35 mouse cellular contexts compared by ENCODE assay signal in the genomic region with DNA sequence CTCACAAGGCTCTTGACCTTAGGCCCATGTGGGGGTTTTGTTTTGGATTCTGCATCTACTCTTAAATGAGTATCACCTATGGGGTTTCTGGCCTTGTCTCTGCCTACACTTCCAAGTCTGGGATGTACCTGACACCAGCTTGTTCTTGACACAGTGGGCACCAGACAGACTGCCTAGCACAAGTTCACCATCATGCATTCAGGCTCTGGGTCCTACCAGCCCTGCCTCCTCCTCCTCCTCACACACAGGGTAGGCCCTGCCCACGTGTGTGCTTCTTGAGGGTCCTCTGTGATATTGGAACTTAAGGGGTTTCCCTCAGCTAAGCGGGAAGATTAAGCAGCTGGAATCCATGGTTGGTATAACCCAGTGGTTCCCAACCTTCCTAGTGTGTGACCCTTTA. TPM values are rescaled to one million over a fixed set of nuclear protein-coding genes. Genes with fewer than 3 reads are reported as not detected.
DNase-seq lines count a peak whose midpoint lies in the region; ATAC-seq and TF ChIP-seq lines count a peak whose summit lies in the region.
"Had no signal": no experiment of that assay in that cellular context is flagged by ENCODE, and none has a peak within 500 bp of the region (broad histone marks: within the 10 kb centered on the region; RNA-seq: fewer than 3 reads in every experiment).

No protein-coding gene starts in this region.

- no peak overlapping the region for H3ac ChIP-seq in myocyte (ENCODE audit: control insufficient read depth, insufficient read length)

- DNase-seq in layer of hippocampus, adult 2 months (ENCODE audit: low spot score in 2 of 2): no peak
- DNase-seq in layer of hippocampus, postnatal 36 days: no peak
- DNase-seq in cerebellum, adult 2 months: no peak
- DNase-seq: adrenal gland, postnatal 10 days; adrenal gland, postnatal 36 days; B cell, adult 2 months; cerebellum, adult 18-20 months; cerebellum, adult 9-11 months; cerebellum, postnatal 25 days; forebrain, postnatal 0 days; gastrocnemius, postnatal 10 days; heart, postnatal 14 days; heart, postnatal 4 days had no signal

- H3K9me3 ChIP-seq in neural tube, embryonic 13.5 days: no peaks in the 10 kb centered on the region
- no peaks in the 10 kb centered on the region for H3K9me3 ChIP-seq in neural tube, embryonic 15.5 days (replicated peaks)
- H3K9me3 ChIP-seq: embryonic facial prominence, embryonic 12.5 days; embryonic facial prominence, embryonic 15.5 days; G1E; heart, embryonic 10.5 days; heart, embryonic 13.5 days had no signal

- H3K9ac ChIP-seq in neural tube, embryonic 13.5 days: no peak overlapping the region
- no peak overlapping the region for H3K9ac ChIP-seq in neural tube, embryonic 15.5 days (replicated peaks)
- H3K9ac ChIP-seq: embryonic facial prominence, embryonic 12.5 days; embryonic facial prominence, embryonic 15.5 days; forebrain, postnatal 0 days; heart, embryonic 13.5 days; hindbrain, embryonic 14.5 days had no signal

- H3K4me2 ChIP-seq in neural tube, embryonic 13.5 days: no peak overlapping the region
- no peak overlapping the region for H3K4me2 ChIP-seq in neural tube, embryonic 15.5 days
- no peak overlapping the region for H3K4me2 ChIP-seq in myocyte (ENCODE audit: low read depth)
- H3K4me2 ChIP-seq: embryonic facial prominence, embryonic 12.5 days; embryonic facial prominence, embryonic 15.5 days; heart, embryonic 13.5 days; hindbrain, embryonic 14.5 days had no signal

- H3K36me3 ChIP-seq in neural tube, embryonic 13.5 days: peaks cover 100% of the 10 kb centered on the region
- H3K36me3 ChIP-seq in neural tube, embryonic 15.5 days: peaks cover 91% of the 10 kb centered on the region
- H3K36me3 ChIP-seq in myocyte (ENCODE audit: control insufficient read depth, insufficient read depth): peaks cover 51% of the 10 kb centered on the region

- no peaks in the 10 kb centered on the region for H3K79me2 ChIP-seq in myocyte (ENCODE audit: control insufficient read depth, insufficient read depth)

- H3K4me1 ChIP-seq in neural tube, embryonic 13.5 days (replicated peaks): no peaks in the 10 kb centered on the region
- H3K4me1 ChIP-seq in neural tube, embryonic 15.5 days: no peaks in the 10 kb centered on the region
- H3K4me1 ChIP-seq in cerebellum, adult 2 months (ENCODE audit: control insufficient read depth, insufficient read depth, low read length): peaks cover 23% of the 10 kb centered on the region
- H3K4me1 ChIP-seq: embryonic facial prominence, embryonic 12.5 days; embryonic facial prominence, embryonic 15.5 days had no signal

- no peak for TF ChIP-seq CTCF in layer of hippocampus, adult 2 months (conservative IDR thresholded peaks at IDR 0.05)
- TF ChIP-seq CTCF in cerebellum, adult 2 months (IDR thresholded peaks at IDR 0.05; ENCODE audit: borderline replicate concordance, insufficient read depth, low read depth, low read length): no peak

- H3K27me3 ChIP-seq in neural tube, embryonic 13.5 days: no peaks in the 10 kb centered on the region
- H3K27me3 ChIP-seq in neural tube, embryonic 15.5 days (replicated peaks): no peaks in the 10 kb centered on the region
- H3K27me3 ChIP-seq in myocyte (ENCODE audit: control insufficient read depth, insufficient read depth, insufficient read length): no peaks in the 10 kb centered on the region
- no peaks in the 10 kb centered on the region for H3K27me3 ChIP-seq in cerebellum, adult 2 months (ENCODE audit: control insufficient read depth, insufficient read depth, low read length)
- H3K27me3 ChIP-seq: CH12.LX; embryonic facial prominence, embryonic 12.5 days; embryonic facial prominence, embryonic 15.5 days; heart, embryonic 13.5 days; Patski had no signal

- H3K27ac ChIP-seq in layer of hippocampus, adult 2 months: peak overlapping the region; percentile 81; the same call in 1 of the 2 replicates
- H3K27ac ChIP-seq in neural tube, embryonic 13.5 days (replicated peaks): no peak overlapping the region
- H3K27ac ChIP-seq in neural tube, embryonic 15.5 days (replicated peaks): no peak overlapping the region
- no peak overlapping the region for H3K27ac ChIP-seq in cerebellum, adult 2 months (ENCODE audit: insufficient read depth, low read length)
- H3K27ac ChIP-seq: embryonic facial prominence, embryonic 12.5 days; embryonic facial prominence, embryonic 15.5 days; heart, adult 2 months; heart, embryonic 10.5 days; heart, embryonic 13.5 days; hindbrain, embryonic 14.5 days; hindbrain, postnatal 0 days had no signal

- no peak overlapping the region for H3K4me3 ChIP-seq in layer of hippocampus, adult 2 months
- H3K4me3 ChIP-seq in neural tube, embryonic 13.5 days: no peak overlapping the region
- no peak overlapping the region for H3K4me3 ChIP-seq in neural tube, embryonic 15.5 days (replicated peaks)
- H3K4me3 ChIP-seq in myocyte: no peak overlapping the region
- no peak overlapping the region for H3K4me3 ChIP-seq in cerebellum, adult 2 months (replicated peaks; ENCODE audit: insufficient read depth, low read depth, low read length)
- H3K4me3 ChIP-seq: embryonic facial prominence, embryonic 12.5 days; embryonic facial prominence, embryonic 15.5 days; heart, adult 2 months; heart, embryonic 10.5 days; heart, embryonic 13.5 days had no signal

- no peak for TF ChIP-seq POLR2A in myocyte (IDR thresholded peaks at IDR 0.05; ENCODE audit: insufficient read length, low read depth)
- no peak for TF ChIP-seq POLR2A in cerebellum, adult 2 months (IDR thresholded peaks at IDR 0.05; ENCODE audit: borderline replicate concordance, insufficient read depth, low read length)

- 90% methylated on average over 2 of the region's 2 CpGs for WGBS in neural tube, embryonic 13.5 days
- WGBS in neural tube, embryonic 15.5 days: 88% methylated on average over 2 of the region's 2 CpGs
- 81% methylated on average over 2 of the region's 2 CpGs for WGBS in cerebellum, adult 2 months

- 0 out of 2 replicates have a peak, but pooled peaks have one; percentile 20 for ATAC-seq in neural tube, embryonic 13.5 days (ENCODE audit: low read depth)
- ATAC-seq in neural tube, embryonic 15.5 days (ENCODE audit: low FRiP score): no peak
- ATAC-seq: forebrain, embryonic 14.5 days; forebrain, postnatal 0 days; hindbrain, postnatal 0 days; Patski had no signal

TF ChIP-seq in myocyte, 11 proteins besides CTCF, POLR2A, EP300 and RAD21:
- TF ChIP-seq REST (IDR thresholded peaks at IDR 0.05; ENCODE audit: insufficient read depth, insufficient read length): no peak
- TF ChIP-seq SRF (IDR thresholded peaks at IDR 0.05; ENCODE audit: control insufficient read depth, insufficient read length, low read depth): no peak
- TF ChIP-seq CEBPB (IDR thresholded peaks at IDR 0.05; ENCODE audit: insufficient read depth, poor library complexity, severe bottlenecking): no peak
- TF ChIP-seq POLR2AphosphoS2 (IDR thresholded peaks at IDR 0.05; ENCODE audit: insufficient read length, low read depth): peak; percentile 94
- no peak for TF ChIP-seq TCF3 (IDR thresholded peaks at IDR 0.05; ENCODE audit: insufficient read length, low read depth)
- TF ChIP-seq MAX (IDR thresholded peaks at IDR 0.05; ENCODE audit: low read depth): no peak

RNA-seq across cellular contexts. Expression of a gene that starts 31.0 kb away (rescaled TPM):
- total RNA-seq in layer of hippocampus, adult 2 months (2021): 100 to 1,000 TPM; 356 to 361 TPM
- total RNA-seq in layer of hippocampus, postnatal 36 days (2021): 100 to 1,000 TPM; 330 to 340 TPM
- polyA plus RNA-seq in neural tube, embryonic 13.5 days (2015; fragmentation: Nextera tagmentation; extraction: Ambion mirVana): 81.8 and 90.0 TPM in 2 replicates
- polyA plus RNA-seq in neural tube, embryonic 15.5 days (2015; fragmentation: Nextera tagmentation; extraction: Ambion mirVana): 90.5 and 94.8 TPM in 2 replicates
- 222 TPM for polyA plus RNA-seq in myocyte (2012; fragmentation: generic; extraction: Trizol)
- 321 and 324 TPM in 2 replicates for polyA plus RNA-seq in cerebellum, adult 2 months (2012; rRNA removed)

RNA-seq across cellular contexts. Expression of a gene that starts 38.4 kb away (rescaled TPM):
- total RNA-seq in layer of hippocampus, adult 2 months (2021): not detected
- total RNA-seq in layer of hippocampus, postnatal 36 days (2021): not detected
- not detected in 2 replicates for polyA plus RNA-seq in neural tube, embryonic 13.5 days (2015; fragmentation: Nextera tagmentation; extraction: Ambion mirVana)
- polyA plus RNA-seq in neural tube, embryonic 15.5 days (2015; fragmentation: Nextera tagmentation; extraction: Ambion mirVana): 0.14 TPM in 1 of 2 replicates, not detected in the other
- polyA plus RNA-seq in myocyte (2012; fragmentation: generic; extraction: Trizol): 71.1 TPM
- not detected in 2 replicates for polyA plus RNA-seq in cerebellum, adult 2 months (2012; rRNA removed)
- total RNA-seq: adrenal gland, adult 18-20 months; adrenal gland, postnatal 10 days; adrenal gland, postnatal 36 days; common myeloid progenitor, adult 5-6 weeks; forebrain, postnatal 0 days; G1E; gastrocnemius, postnatal 10 days; gastrocnemius, postnatal 36 days; granulocyte monocyte progenitor cell, adult 5-6 weeks; heart, adult 2 months; heart, postnatal 14 days; heart, postnatal 4 days; hindbrain, postnatal 0 days had no signal
- polyA plus RNA-seq: embryonic facial prominence, embryonic 12.5 days; forebrain, embryonic 14.5 days; forebrain, postnatal 0 days; frontal cortex, adult 2 months; heart, adult 2 months; hindbrain, embryonic 14.5 days; hindbrain, postnatal 0 days had no signal

RNA-seq across cellular contexts. Expression of a gene that starts 50.1 kb away (rescaled TPM):
- total RNA-seq in layer of hippocampus, adult 2 months (2021): not detected
- total RNA-seq in layer of hippocampus, postnatal 36 days (2021): not detected
- not detected in 2 replicates for polyA plus RNA-seq in neural tube, embryonic 13.5 days (2015; fragmentation: Nextera tagmentation; extraction: Ambion mirVana)
- polyA plus RNA-seq in neural tube, embryonic 15.5 days (2015; fragmentation: Nextera tagmentation; extraction: Ambion mirVana): not detected in 2 replicates
- polyA plus RNA-seq in myocyte (2012; fragmentation: generic; extraction: Trizol): 0.04 TPM
- not detected in 2 replicates for polyA plus RNA-seq in cerebellum, adult 2 months (2012; rRNA removed)
- total RNA-seq: adrenal gland, postnatal 36 days; CH12.LX; common myeloid progenitor, adult 5-6 weeks; forebrain, postnatal 0 days; gastrocnemius, postnatal 10 days; gastrocnemius, postnatal 36 days; granulocyte monocyte progenitor cell, adult 5-6 weeks; heart, adult 2 months; heart, postnatal 14 days; heart, postnatal 4 days; hindbrain, postnatal 0 days had no signal
- polyA plus RNA-seq: embryonic facial prominence, embryonic 12.5 days; embryonic facial prominence, embryonic 15.5 days; forebrain, embryonic 11.5 days; forebrain, embryonic 14.5 days; forebrain, postnatal 0 days; frontal cortex, adult 2 months; G1E; heart, adult 2 months; heart, embryonic 10.5 days; heart, embryonic 13.5 days; heart, embryonic 16.5 days; hindbrain, embryonic 11.5 days; hindbrain, embryonic 14.5 days; hindbrain, postnatal 0 days; Patski had no signal

Comparison
In these comparisons a context has a peak if more than half of its experiments do, and no peak if none do; other contexts are left out.
1. RNA of a gene that starts 38.4 kb away (polyA plus RNA-seq): 71.1 TPM in myocyte (single experiment); 0.14 TPM in neural tube, embryonic 15.5 days, not detected in neural tube, embryonic 13.5 days and not detected in cerebellum, adult 2 months; every median in the first group is over 10 times any median in the second.